Mouse (Mus musculus) stomach, postnatal 0 days (tissue): ENCODE data around the gene Mafg.

ENCODE experiments used
- CTCF ChIP-seq: IDR thresholded peaks from 2 replicates; pipeline ENCODE4 v1.5.1; 2016; ENCODE audit warnings: antibody characterized with exemption, low read depth, mild to moderate bottlenecking, moderate library complexity
- EP300 ChIP-seq: optimal IDR thresholded peaks from 2 replicates; pipeline ENCODE3; 2016; ENCODE audit warnings: antibody characterized with exemption

- TF ChIP-seq CTCF, result peak; percentile 41
- no peak for TF ChIP-seq EP300
Measured at GRCm38 (mm10) chr11:120660301-120661075, 27.1 kb upstream of the Mafg start.
